Mouse (Mus musculus): ENCODE data around the gene Erg. TPM values are rescaled to one million over a fixed set of nuclear protein-coding genes. Genes with fewer than 3 reads are reported as not detected.

Erg gene
- polyA plus RNA-seq, 1 experiment from 2014 or later: 2.1 TPM

DNA sequence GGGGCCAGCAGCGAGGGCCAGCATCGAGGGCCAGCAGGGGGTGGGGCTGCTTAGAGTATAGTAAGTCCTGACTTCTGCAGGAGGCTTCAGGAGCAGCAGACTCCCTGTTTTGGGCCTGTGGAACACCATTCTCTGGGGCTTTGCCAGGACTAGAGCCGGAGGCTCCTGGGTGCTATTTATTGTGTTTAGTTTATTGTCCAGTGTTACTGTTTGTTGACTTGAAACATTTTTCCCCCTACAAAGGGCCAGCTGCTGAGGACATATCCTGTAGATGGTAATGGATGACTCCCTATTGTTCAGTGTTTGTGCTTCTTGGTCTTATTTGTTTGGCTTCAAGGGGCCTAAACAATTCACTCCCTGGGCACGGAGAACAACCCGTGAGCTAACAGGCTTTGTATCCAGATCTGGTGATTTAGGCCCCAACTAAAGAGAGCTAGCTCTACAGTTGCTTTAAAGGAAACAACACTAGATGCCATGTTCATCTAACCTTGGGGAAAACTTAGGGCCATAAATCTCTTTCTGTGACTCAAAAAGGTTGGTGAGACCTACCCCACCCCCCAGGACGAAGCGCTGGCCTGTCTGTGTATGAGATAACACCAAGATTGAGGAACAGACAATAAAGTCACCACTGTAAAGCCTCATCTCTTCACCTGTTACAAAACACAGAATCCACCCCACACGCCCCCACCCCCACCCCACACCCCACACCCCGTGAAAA is 137.6 kb downstream of the Erg start:
- Histone ChIP-seq H3K36me3 (ENCODE audit: control insufficient read depth, insufficient read depth) (no peaks in the 10 kb centered on the region), H3K9ac (ENCODE audit: low read depth, low read length) (no peak overlapping the region), H3K9me3 (replicated peaks; ENCODE audit: control insufficient read depth, low read length) (no peaks in the 10 kb centered on the region), H3K27ac (ENCODE audit: low read length) (no peak overlapping the region), H3K4me1 (ENCODE audit: control insufficient read depth, low read depth, low read length) (no peaks in the 10 kb centered on the region; the same call in 1 of the 2 replicates), H3K4me3 (ENCODE audit: low read depth, low read length) (no peak overlapping the region), H3K4me2 (ENCODE audit: low read depth, low read length) (no peak overlapping the region), H3K27me3 (ENCODE audit: control insufficient read depth, insufficient read depth, low read depth, low read length) (no peaks in the 10 kb centered on the region)
- ATAC-seq (ENCODE audit: low read depth): no peak
- WGBS (ENCODE audit: insufficient replicate concordance): 26% methylated on average over 9 of the region's 9 CpGs

DNA sequence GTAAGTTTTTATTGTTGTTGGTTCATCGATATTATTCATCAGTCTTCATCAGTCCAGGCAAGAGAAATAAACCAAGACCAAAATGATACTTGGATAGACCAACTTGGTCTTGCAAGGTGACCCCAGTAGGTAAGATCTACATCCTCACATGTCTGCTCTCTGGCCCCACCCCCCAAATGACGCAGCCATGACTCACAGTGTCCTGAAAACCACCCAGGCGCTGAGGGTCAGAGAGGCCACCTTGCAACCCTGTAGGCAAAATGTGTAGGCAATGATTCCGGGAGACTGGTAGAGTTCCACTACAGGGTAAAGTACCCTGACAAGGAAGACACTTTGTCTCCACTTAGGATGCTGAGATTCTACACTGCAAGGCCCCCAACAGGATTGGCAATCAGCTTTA is 138.5 kb downstream of the Erg start:
- H3K36me3 ChIP-seq (ENCODE audit: control insufficient read depth, insufficient read depth): no peaks in the 10 kb centered on the region
- H3K27ac ChIP-seq (ENCODE audit: low read length): no peak overlapping the region
- WGBS (ENCODE audit: insufficient replicate concordance): 45% methylated on average over 4 of the region's 4 CpGs
- H3K4me3 ChIP-seq (ENCODE audit: low read depth, low read length): no peak overlapping the region
- H3K27me3 ChIP-seq (ENCODE audit: control insufficient read depth, insufficient read depth, low read depth, low read length): no peaks in the 10 kb centered on the region
- no peak overlapping the region for H3K4me2 ChIP-seq (ENCODE audit: low read depth, low read length)
- no peak overlapping the region for H3K9ac ChIP-seq (ENCODE audit: low read depth, low read length)
- H3K4me1 ChIP-seq (ENCODE audit: control insufficient read depth, low read depth, low read length): no peaks in the 10 kb centered on the region; the same call in 1 of the 2 replicates
- no peaks in the 10 kb centered on the region for H3K9me3 ChIP-seq (replicated peaks; ENCODE audit: control insufficient read depth, low read length)
- no peak for ATAC-seq (ENCODE audit: low read depth)

DNA sequence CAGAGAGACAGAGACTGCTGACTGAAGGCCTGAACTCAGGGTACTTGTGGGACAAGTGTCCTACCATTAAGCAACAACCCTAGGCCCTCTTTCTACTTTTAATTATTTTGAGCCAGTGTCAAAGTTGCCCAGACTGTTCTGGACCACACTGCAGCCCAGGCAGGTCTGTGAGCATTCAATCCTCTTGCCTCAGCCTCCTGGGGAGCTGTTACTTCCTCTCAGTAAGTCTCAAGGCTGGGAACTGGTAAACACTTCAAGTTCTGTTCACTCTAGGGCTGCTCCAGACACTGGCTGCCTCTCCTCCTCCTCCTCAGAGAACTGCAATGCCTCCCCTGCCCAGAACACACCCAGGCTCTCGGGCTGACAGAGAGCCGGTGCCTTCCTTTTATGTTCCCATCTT is 140.0 kb downstream of the Erg start:
- no peak overlapping the region for H3K9ac ChIP-seq (ENCODE audit: low read depth, low read length)
- ATAC-seq (ENCODE audit: low read depth): no peak
- no peaks in the 10 kb centered on the region for H3K27me3 ChIP-seq (ENCODE audit: control insufficient read depth, insufficient read depth, low read depth, low read length)
- H3K4me3 ChIP-seq (ENCODE audit: low read depth, low read length): no peak overlapping the region
- no peaks in the 10 kb centered on the region for H3K36me3 ChIP-seq (ENCODE audit: control insufficient read depth, insufficient read depth)
- no peaks in the 10 kb centered on the region for H3K9me3 ChIP-seq (replicated peaks; ENCODE audit: control insufficient read depth, low read length)
- no peaks in the 10 kb centered on the region; the same call in 1 of the 2 replicates for H3K4me1 ChIP-seq (ENCODE audit: control insufficient read depth, low read depth, low read length)
- no peak overlapping the region for H3K4me2 ChIP-seq (ENCODE audit: low read depth, low read length)
- no peak overlapping the region for H3K27ac ChIP-seq (ENCODE audit: low read length)
- WGBS (ENCODE audit: insufficient replicate concordance): 25% methylated on average over 2 of the region's 2 CpGs

DNA sequence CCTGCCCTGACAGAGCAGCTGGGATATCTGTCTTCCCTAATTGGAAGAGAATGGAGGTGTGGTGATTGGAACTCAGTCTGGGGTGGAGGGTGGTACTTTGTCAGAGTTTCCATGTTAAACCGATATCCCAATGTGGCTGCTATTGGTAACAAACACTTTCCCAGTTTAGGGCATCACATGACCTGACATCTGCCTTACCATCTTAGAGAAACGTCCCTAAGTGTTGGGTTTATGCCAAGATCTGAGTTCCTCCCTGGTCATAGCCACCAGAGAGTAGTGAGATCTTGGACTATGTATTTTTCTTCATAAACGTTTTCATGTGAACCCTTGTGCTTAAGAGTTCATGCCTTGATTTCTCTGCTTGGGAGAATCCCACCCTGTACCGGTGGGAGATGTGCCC is 144.4 kb downstream of the Erg start:
- no peak overlapping the region for H3K9ac ChIP-seq (ENCODE audit: low read depth, low read length)
- no peak overlapping the region for H3K4me3 ChIP-seq (ENCODE audit: low read depth, low read length)
- ATAC-seq (ENCODE audit: low read depth): no peak
- no peak overlapping the region for H3K27ac ChIP-seq (ENCODE audit: low read length)
- H3K4me1 ChIP-seq (ENCODE audit: control insufficient read depth, low read depth, low read length): peaks cover 16% of the 10 kb centered on the region
- H3K36me3 ChIP-seq (ENCODE audit: control insufficient read depth, insufficient read depth): no peaks in the 10 kb centered on the region
- WGBS (ENCODE audit: insufficient replicate concordance): 40% methylated on average over 4 of the region's 4 CpGs
- H3K9me3 ChIP-seq (replicated peaks; ENCODE audit: control insufficient read depth, low read length): no peaks in the 10 kb centered on the region
- H3K4me2 ChIP-seq (ENCODE audit: low read depth, low read length): no peak overlapping the region
- peaks cover 2% of the 10 kb centered on the region; the same call in 1 of the 2 replicates for H3K27me3 ChIP-seq (ENCODE audit: control insufficient read depth, insufficient read depth, low read depth, low read length)

GRCm38 (mm10) chr16:95441179-95441578 is 145.2 kb downstream of the Erg start:
- H3K4me1 ChIP-seq (ENCODE audit: control insufficient read depth, low read depth, low read length): peaks cover 16% of the 10 kb centered on the region
- WGBS (ENCODE audit: insufficient replicate concordance): 26% methylated on average over 7 of the region's 7 CpGs
- no peak for ATAC-seq (ENCODE audit: low read depth)

GRCm38 (mm10) chr16:95440334-95440733 is 146.1 kb downstream of the Erg start:
- H3K36me3 ChIP-seq (ENCODE audit: control insufficient read depth, insufficient read depth): no peaks in the 10 kb centered on the region
- 41% methylated on average over 7 of the region's 7 CpGs for WGBS (ENCODE audit: insufficient replicate concordance)
- no peak overlapping the region for H3K9ac ChIP-seq (ENCODE audit: low read depth, low read length)
- no peaks in the 10 kb centered on the region for H3K9me3 ChIP-seq (replicated peaks; ENCODE audit: control insufficient read depth, low read length)
- no peak for ATAC-seq (ENCODE audit: low read depth)
- H3K4me1 ChIP-seq (ENCODE audit: control insufficient read depth, low read depth, low read length): peaks cover 16% of the 10 kb centered on the region
- H3K27ac ChIP-seq (ENCODE audit: low read length): no peak overlapping the region
- no peak overlapping the region for H3K4me3 ChIP-seq (ENCODE audit: low read depth, low read length)
- no peak overlapping the region for H3K4me2 ChIP-seq (ENCODE audit: low read depth, low read length)
- peaks cover 2% of the 10 kb centered on the region; the same call in 1 of the 2 replicates for H3K27me3 ChIP-seq (ENCODE audit: control insufficient read depth, insufficient read depth, low read depth, low read length)

More at GRCm38 (mm10) chr16:95441179-95441578, 145.2 kb downstream of the Erg start:
- no peak overlapping the region for H3K4me3 ChIP-seq (ENCODE audit: low read depth, low read length)
- H3K9me3 ChIP-seq (replicated peaks; ENCODE audit: control insufficient read depth, low read length): no peaks in the 10 kb centered on the region
- H3K27ac ChIP-seq (ENCODE audit: low read length): no peak overlapping the region
- H3K4me2 ChIP-seq (ENCODE audit: low read depth, low read length): no peak overlapping the region
- H3K36me3 ChIP-seq (ENCODE audit: control insufficient read depth, insufficient read depth): no peaks in the 10 kb centered on the region
- H3K27me3 ChIP-seq (ENCODE audit: control insufficient read depth, insufficient read depth, low read depth, low read length): peaks cover 2% of the 10 kb centered on the region; the same call in 1 of the 2 replicates
- no peak overlapping the region for H3K9ac ChIP-seq (ENCODE audit: low read depth, low read length)

DNA sequence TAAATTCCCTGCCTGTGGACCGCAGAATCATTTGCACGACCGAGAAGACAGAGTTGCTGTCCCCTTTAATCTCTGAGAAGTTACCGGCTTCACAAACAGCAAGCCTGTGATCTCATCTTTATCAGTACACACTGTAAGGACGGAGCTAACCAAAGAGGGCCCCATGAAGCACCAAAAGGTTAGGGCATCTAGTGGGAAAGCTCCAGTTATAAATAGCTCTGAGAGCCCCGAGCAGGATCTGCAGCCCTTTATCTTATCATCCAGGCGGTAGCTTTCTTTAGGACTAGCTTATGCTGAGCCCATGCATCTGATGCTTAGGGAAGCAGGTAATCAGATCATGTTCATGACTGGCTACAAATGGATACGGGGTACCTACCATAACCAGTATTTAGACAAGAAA is 146.6 kb downstream of the Erg start:
- peaks cover 16% of the 10 kb centered on the region for H3K4me1 ChIP-seq (ENCODE audit: control insufficient read depth, low read depth, low read length)
- WGBS (ENCODE audit: insufficient replicate concordance): 6% methylated on average over 8 of the region's 8 CpGs
- H3K9ac ChIP-seq (ENCODE audit: low read depth, low read length): no peak overlapping the region
- no peak overlapping the region for H3K27ac ChIP-seq (ENCODE audit: low read length)
- no peaks in the 10 kb centered on the region for H3K36me3 ChIP-seq (ENCODE audit: control insufficient read depth, insufficient read depth)
- peaks cover 2% of the 10 kb centered on the region; the same call in 1 of the 2 replicates for H3K27me3 ChIP-seq (ENCODE audit: control insufficient read depth, insufficient read depth, low read depth, low read length)
- H3K4me2 ChIP-seq (ENCODE audit: low read depth, low read length): peak overlapping the region; percentile 7; the same call in 1 of the 2 replicates
- H3K9me3 ChIP-seq (replicated peaks; ENCODE audit: control insufficient read depth, low read length): no peaks in the 10 kb centered on the region
- peak; percentile 80 for ATAC-seq (ENCODE audit: low read depth)
- no peak overlapping the region for H3K4me3 ChIP-seq (ENCODE audit: low read depth, low read length)

GRCm38 (mm10) chr16:95438848-95439540 is 147.4 kb downstream of the Erg start:
- 14% methylated on average over 17 of the region's 17 CpGs for WGBS (ENCODE audit: insufficient replicate concordance)
- Histone ChIP-seq H3K27ac (ENCODE audit: low read length) (no peak overlapping the region), H3K27me3 (ENCODE audit: control insufficient read depth, insufficient read depth, low read depth, low read length) (peaks cover 2% of the 10 kb centered on the region; the same call in 1 of the 2 replicates), H3K4me2 (ENCODE audit: low read depth, low read length) (peak overlapping the region; percentile 7; the same call in 1 of the 2 replicates), H3K9ac (ENCODE audit: low read depth, low read length) (no peak overlapping the region), H3K4me3 (ENCODE audit: low read depth, low read length) (no peak overlapping the region), H3K4me1 (ENCODE audit: control insufficient read depth, low read depth, low read length) (peaks cover 16% of the 10 kb centered on the region), H3K9me3 (replicated peaks; ENCODE audit: control insufficient read depth, low read length) (no peaks in the 10 kb centered on the region), H3K36me3 (ENCODE audit: control insufficient read depth, insufficient read depth) (no peaks in the 10 kb centered on the region)
- ATAC-seq (ENCODE audit: low read depth): peak; percentile 57

DNA sequence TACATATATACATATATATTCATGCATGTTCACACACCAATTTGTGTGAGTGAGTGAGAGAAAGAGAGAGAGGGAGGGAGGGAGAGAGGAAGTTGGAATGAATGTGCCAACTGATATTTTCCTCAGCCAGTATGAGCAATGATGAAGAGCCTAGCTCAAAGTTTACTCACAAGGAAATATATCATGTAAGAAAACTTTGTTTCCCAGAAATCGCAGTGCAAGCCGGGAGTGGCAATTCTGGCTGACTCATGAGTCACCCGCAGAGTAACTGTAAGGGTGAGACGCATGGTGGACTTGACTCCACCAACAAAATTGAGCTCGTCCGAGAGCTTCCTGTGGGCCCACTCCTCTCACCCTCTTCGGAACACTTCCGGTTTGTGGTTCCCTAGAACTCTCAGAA is 149.8 kb downstream of the Erg start:
- peaks cover 2% of the 10 kb centered on the region; the same call in 1 of the 2 replicates for H3K27me3 ChIP-seq (ENCODE audit: control insufficient read depth, insufficient read depth, low read depth, low read length)
- WGBS (ENCODE audit: insufficient replicate concordance): 17% methylated on average over 8 of the region's 8 CpGs
- H3K4me1 ChIP-seq (ENCODE audit: control insufficient read depth, low read depth, low read length): peaks cover 16% of the 10 kb centered on the region
- H3K4me3 ChIP-seq (ENCODE audit: low read depth, low read length): no peak overlapping the region
- no peaks in the 10 kb centered on the region for H3K9me3 ChIP-seq (replicated peaks; ENCODE audit: control insufficient read depth, low read length)
- no peak overlapping the region for H3K4me2 ChIP-seq (ENCODE audit: low read depth, low read length)
- no peak for ATAC-seq (ENCODE audit: low read depth)
- no peaks in the 10 kb centered on the region for H3K36me3 ChIP-seq (ENCODE audit: control insufficient read depth, insufficient read depth)
- H3K9ac ChIP-seq (ENCODE audit: low read depth, low read length): no peak overlapping the region
- H3K27ac ChIP-seq (ENCODE audit: low read length): no peak overlapping the region

All from liver, embryonic 16.5 days (tissue).